Mouse (Mus musculus): ENCODE measurements around the gene Arhgef17. TPM values are rescaled to one million over a fixed set of nuclear protein-coding genes. Genes with fewer than 3 reads are reported as not detected.

Gene Arhgef17
- polyA plus RNA-seq, 1 experiment from 2014 or later: 6.2 TPM

GRCm38 (mm10) chr7:100869877-100870629 is 61.9 kb downstream of the Arhgef17 start:
- Histone ChIP-seq H3K36me3 (peaks cover 26% of the 10 kb centered on the region), H3K27me3 (replicated peaks) (no peaks in the 10 kb centered on the region), H3K9ac (no peak overlapping the region), H3K9me3 (no peaks in the 10 kb centered on the region), H3K4me1 (no peaks in the 10 kb centered on the region), H3K4me2 (no peak overlapping the region), H3K4me3 (replicated peaks) (no peak overlapping the region), H3K27ac (no peak overlapping the region)
- 77% methylated on average over 8 of the region's 8 CpGs for WGBS
- ATAC-seq (ENCODE audit: insufficient read depth, low FRiP score, low read depth): no peak

DNA sequence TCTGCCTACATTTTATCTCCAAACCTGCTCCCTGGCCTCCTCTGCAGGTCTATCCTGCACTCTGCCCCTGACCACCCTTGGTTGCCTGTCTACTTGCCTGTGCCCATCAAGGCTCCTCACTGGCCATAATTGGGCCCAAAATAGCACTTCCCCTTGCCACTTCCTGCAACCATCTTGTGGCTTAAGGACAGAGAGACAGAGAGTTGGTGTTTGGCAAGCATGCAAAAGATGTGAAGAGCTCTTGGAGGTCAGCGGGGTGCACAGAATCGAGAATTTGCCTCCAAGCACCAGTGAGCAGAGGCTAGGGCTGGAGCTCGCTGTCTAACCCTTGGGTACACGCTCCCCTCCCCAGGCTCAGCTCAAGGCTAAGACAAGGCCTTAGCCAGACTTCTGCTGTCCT is 63.4 kb downstream of the Arhgef17 start:
- H3K36me3 ChIP-seq: peaks cover 19% of the 10 kb centered on the region
- H3K9me3 ChIP-seq: no peaks in the 10 kb centered on the region
- no peak overlapping the region for H3K4me3 ChIP-seq (replicated peaks)
- H3K27ac ChIP-seq: no peak overlapping the region
- H3K4me1 ChIP-seq: no peaks in the 10 kb centered on the region
- no peak overlapping the region for H3K4me2 ChIP-seq
- ATAC-seq (ENCODE audit: insufficient read depth, low FRiP score, low read depth): no peak
- no peak overlapping the region for H3K9ac ChIP-seq
- no peaks in the 10 kb centered on the region for H3K27me3 ChIP-seq (replicated peaks)
- WGBS: 65% methylated on average over 4 of the region's 4 CpGs

DNA sequence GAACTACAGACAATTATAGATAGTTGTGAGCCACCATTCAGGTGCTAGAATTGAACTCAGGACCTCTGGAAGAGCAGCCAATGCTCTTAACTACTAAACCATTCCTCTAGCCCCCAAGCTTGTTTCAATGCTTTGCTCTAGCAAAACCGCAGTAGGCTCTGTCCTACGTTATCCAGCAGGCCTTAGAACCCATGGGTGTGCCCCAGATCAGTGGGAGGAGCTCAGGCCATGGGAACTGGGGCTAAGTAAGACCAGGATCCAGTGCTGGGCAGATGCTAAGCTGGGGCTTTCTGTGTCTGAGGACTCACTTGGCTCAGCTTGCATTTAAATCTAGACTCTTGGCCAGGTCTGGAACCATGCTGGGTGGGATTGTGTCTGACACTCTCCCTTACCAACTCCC is 64.3 kb downstream of the Arhgef17 start:
- Histone ChIP-seq H3K4me2 (no peak overlapping the region), H3K27ac (no peak overlapping the region), H3K4me3 (replicated peaks) (no peak overlapping the region), H3K9me3 (no peaks in the 10 kb centered on the region), H3K36me3 (peaks cover 10% of the 10 kb centered on the region), H3K9ac (no peak overlapping the region), H3K27me3 (replicated peaks) (no peaks in the 10 kb centered on the region), H3K4me1 (no peaks in the 10 kb centered on the region)
- WGBS: 34% methylated on average over 2 of the region's 2 CpGs
- no peak for ATAC-seq (ENCODE audit: insufficient read depth, low FRiP score, low read depth)

DNA sequence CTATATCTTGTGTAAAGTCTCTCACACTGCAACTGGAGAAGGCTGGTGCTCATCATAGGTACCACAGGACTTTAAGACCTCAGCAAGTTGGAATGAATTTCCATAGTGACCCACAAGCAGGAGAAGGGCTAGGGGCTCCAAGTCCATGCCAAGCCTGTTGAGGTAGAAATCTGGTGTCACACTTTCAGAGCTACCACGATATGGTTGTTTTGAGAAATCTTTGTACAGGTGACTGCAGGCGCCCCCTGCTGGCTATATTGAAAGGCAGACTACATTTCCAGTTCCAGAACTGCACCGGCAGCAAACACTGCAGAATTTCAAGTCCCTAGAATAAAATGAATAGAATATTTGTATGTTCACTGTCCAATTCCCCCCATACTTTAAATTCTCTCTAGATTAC is 65.2 kb downstream of the Arhgef17 start:
- WGBS: 9% methylated on average over 3 of the region's 3 CpGs
- no peak overlapping the region for H3K27ac ChIP-seq
- H3K9ac ChIP-seq: no peak overlapping the region
- H3K9me3 ChIP-seq: no peaks in the 10 kb centered on the region
- H3K4me2 ChIP-seq: no peak overlapping the region
- no peaks in the 10 kb centered on the region for H3K4me1 ChIP-seq
- no peak overlapping the region for H3K4me3 ChIP-seq (replicated peaks)
- H3K27me3 ChIP-seq (replicated peaks): no peaks in the 10 kb centered on the region
- ATAC-seq (ENCODE audit: insufficient read depth, low FRiP score, low read depth): no peak
- peaks cover 2% of the 10 kb centered on the region; the same call in 1 of the 2 replicates for H3K36me3 ChIP-seq

DNA sequence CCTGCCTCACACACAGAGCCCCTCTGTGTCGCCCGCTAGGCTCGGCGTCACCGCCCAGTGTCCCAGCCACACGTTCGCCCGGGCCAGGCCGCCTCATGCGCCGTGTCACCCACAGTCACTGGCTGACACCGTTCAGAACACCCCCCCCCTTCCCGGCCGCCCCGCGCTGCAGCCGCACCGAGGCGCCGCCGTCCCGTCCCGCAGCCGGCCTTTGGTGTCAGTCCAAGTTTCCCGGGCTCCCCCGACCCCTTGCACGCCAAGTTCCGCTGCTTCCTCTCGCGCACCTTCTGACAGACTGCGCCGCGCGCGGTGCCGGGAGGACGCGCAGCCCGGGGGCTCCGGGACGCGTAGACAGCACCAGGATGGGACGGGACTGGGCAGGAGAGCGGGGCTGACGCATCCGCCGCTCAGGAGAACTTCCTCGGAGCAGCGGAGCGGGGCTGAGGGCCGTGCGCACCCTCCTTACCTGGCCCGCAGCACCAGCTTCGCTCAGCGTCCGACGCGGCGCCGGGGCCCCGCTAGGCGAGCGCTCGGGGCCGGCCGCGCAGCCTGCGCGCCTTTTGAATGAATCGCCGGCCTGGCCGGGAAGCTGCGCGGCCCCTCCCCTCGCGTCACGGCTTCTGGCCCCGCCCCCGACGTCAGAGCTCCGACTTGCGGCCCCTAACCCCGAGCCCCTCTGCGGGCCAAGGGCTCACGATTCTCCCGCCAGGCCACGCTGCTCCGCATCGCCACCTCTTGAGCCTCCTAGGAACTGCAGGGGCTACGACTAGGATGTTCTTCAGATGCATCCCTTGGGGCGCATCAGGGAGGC is 68.9 kb downstream of the Arhgef17 start, which contains the start of gene Relt:
Gene Relt, minus strand, starts transcription at position 619 of the 811 bp plus-strand sequence.
- Histone ChIP-seq H3K9me3 (no peaks in the 10 kb centered on the region), H3K4me1 (0 out of 2 replicates have a peak, but pooled peaks cover 6% of the 10 kb centered on the region), H3K9ac (peak within 1 kb of the TSS; percentile 74), H3K4me3 (replicated peaks) (peak within 1 kb of the TSS; percentile 77), H3K4me2 (peak within 1 kb of the TSS; percentile 99), H3K27me3 (replicated peaks) (no peaks in the 10 kb centered on the region), H3K27ac (peak within 1 kb of the TSS; percentile 77), H3K36me3 (no peaks in the 10 kb centered on the region)
- peak; percentile 88 for ATAC-seq (ENCODE audit: insufficient read depth, low FRiP score, low read depth)
- WGBS: under 1% methylated on average over 89 of the region's 91 CpGs

DNA sequence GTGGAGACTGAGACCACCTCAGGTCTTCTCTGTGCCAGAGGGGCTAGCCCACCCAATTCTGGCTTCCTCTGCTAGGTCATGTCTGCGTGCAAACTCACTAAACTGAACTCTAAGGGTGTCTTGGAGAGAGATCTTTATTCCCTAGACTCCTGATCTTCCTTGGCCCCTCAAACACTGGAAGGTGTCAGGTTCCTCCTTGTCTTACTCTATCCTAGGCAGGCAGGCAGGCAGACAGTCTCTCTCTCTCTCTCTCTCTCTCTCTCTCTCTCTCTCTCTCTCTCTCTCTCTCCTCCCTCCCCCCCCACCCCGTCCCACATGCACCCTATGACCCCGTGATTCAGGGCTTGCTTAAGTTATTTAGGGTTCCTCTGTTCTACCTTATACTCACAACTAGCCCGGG is 69.6 kb downstream of the Arhgef17 start:
- peak overlapping the region; percentile 77; the same call in 1 of the 2 replicates for H3K27ac ChIP-seq
- 9% methylated on average over 4 of the region's 4 CpGs for WGBS
- no peaks in the 10 kb centered on the region for H3K27me3 ChIP-seq (replicated peaks)
- H3K36me3 ChIP-seq: no peaks in the 10 kb centered on the region
- H3K4me1 ChIP-seq: 0 out of 2 replicates have a peak, but pooled peaks cover 6% of the 10 kb centered on the region
- ATAC-seq (ENCODE audit: insufficient read depth, low FRiP score, low read depth): no peak
- H3K4me2 ChIP-seq: peak overlapping the region; percentile 99
- H3K4me3 ChIP-seq (replicated peaks): peak overlapping the region; percentile 77
- H3K9me3 ChIP-seq: no peaks in the 10 kb centered on the region
- H3K9ac ChIP-seq: 0 out of 2 replicates have a peak overlapping the region, but pooled peaks have one; percentile 74

GRCm38 (mm10) chr7:100861209-100861608 is 70.7 kb downstream of the Arhgef17 start:
- no peaks in the 10 kb centered on the region for H3K36me3 ChIP-seq
- no peaks in the 10 kb centered on the region for H3K27me3 ChIP-seq (replicated peaks)
- no peak overlapping the region for H3K4me3 ChIP-seq (replicated peaks)
- H3K4me2 ChIP-seq: no peak overlapping the region
- no peak overlapping the region for H3K27ac ChIP-seq
- no peak overlapping the region for H3K9ac ChIP-seq
- no peaks in the 10 kb centered on the region for H3K9me3 ChIP-seq
- no peak for ATAC-seq (ENCODE audit: insufficient read depth, low FRiP score, low read depth)
- 82% methylated on average over 5 of the region's 5 CpGs for WGBS
- 0 out of 2 replicates have a peak, but pooled peaks cover 6% of the 10 kb centered on the region for H3K4me1 ChIP-seq

DNA sequence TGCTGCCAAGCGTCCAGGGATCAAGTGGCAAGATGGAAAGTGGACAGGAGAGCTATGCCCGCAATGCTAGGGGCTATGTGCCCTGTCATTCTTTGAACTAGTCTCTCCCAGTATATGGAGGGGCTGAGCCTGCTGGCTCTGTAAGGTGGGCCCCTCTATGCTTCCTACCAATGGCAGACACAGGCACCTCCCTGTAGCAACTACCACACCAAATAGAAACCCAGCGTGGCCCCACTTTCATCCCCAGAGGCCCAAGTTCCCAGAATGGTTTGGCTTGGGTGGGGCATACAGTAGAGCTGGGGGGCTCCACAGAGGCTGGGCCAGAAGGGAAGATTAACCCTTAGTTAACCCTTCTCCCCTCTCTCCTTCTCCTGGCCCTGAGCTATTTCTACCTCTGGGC is 71.5 kb downstream of the Arhgef17 start:
- Histone ChIP-seq H3K9me3 (no peaks in the 10 kb centered on the region), H3K4me2 (no peak overlapping the region), H3K9ac (no peak overlapping the region), H3K4me3 (replicated peaks) (no peak overlapping the region), H3K27me3 (replicated peaks) (no peaks in the 10 kb centered on the region), H3K27ac (no peak overlapping the region), H3K4me1 (peaks cover 13% of the 10 kb centered on the region; the same call in 1 of the 2 replicates), H3K36me3 (no peaks in the 10 kb centered on the region)
- 78% methylated on average over 3 of the region's 3 CpGs for WGBS
- no peak for ATAC-seq (ENCODE audit: insufficient read depth, low FRiP score, low read depth)

DNA sequence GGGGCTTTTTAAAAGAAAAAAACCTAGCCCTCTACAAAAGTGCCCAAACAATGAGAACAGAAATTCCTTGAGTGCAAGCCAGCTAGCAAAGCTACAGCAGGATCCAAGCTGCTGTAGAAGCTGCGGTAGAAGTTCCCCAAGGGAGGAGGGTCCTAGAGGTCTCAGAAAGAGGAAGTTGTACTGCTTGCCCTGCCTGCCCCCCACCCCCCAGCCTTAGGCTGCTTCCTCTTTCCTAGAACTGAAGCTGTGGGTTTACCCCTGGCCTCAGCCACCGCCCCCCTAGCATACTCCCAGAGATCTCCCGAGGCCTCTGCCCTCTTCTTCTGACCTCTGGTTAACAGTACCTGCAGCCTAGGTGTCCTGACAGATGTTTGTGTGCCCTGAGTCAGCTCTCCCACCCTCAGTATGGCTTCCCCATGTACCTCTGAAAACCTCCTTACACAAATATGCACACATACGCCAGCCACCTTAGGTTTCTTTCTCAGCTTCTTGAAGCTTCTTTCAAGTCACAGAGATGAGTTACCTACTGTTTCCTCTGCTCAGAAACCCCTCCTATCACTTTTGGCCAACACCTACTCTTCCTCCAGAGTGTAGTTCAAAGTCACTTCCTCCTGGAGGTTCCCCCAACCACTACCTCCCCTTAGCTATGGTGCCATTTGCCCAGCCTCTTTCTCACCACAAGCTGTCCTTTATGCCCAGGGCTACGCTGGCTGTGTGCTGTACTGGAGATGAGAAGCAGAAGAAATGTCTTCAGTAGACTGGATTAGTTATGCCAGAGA is 75.9 kb downstream of the Arhgef17 start:
- Histone ChIP-seq H3K36me3 (no peaks in the 10 kb centered on the region), H3K9me3 (no peaks in the 10 kb centered on the region), H3K4me2 (no peak overlapping the region; the same call in 1 of the 2 replicates), H3K4me1 (peaks cover 25% of the 10 kb centered on the region; the same call in 1 of the 2 replicates), H3K27me3 (replicated peaks) (no peaks in the 10 kb centered on the region), H3K4me3 (replicated peaks) (no peak overlapping the region), H3K27ac (peak overlapping the region; percentile 49), H3K9ac (no peak overlapping the region)
- ATAC-seq (ENCODE audit: insufficient read depth, low FRiP score, low read depth): no peak
- WGBS: 50% methylated on average over 5 of the region's 5 CpGs

GRCm38 (mm10) chr7:100855300-100855699 is 76.6 kb downstream of the Arhgef17 start:
- no peaks in the 10 kb centered on the region for H3K9me3 ChIP-seq
- H3K4me3 ChIP-seq (replicated peaks): no peak overlapping the region
- no peaks in the 10 kb centered on the region for H3K27me3 ChIP-seq (replicated peaks)
- peaks cover 22% of the 10 kb centered on the region; the same call in 1 of the 2 replicates for H3K4me1 ChIP-seq
- 50% methylated on average over 4 of the region's 4 CpGs for WGBS
- no peak overlapping the region; the same call in 1 of the 2 replicates for H3K4me2 ChIP-seq
- H3K27ac ChIP-seq: peak overlapping the region; percentile 49
- H3K9ac ChIP-seq: no peak overlapping the region
- H3K36me3 ChIP-seq: no peaks in the 10 kb centered on the region
- no peak for ATAC-seq (ENCODE audit: insufficient read depth, low FRiP score, low read depth)

GRCm38 (mm10) chr7:100854861-100855260 is 77.0 kb downstream of the Arhgef17 start:
- Histone ChIP-seq H3K4me2 (no peak overlapping the region), H3K27ac (no peak overlapping the region), H3K9me3 (no peaks in the 10 kb centered on the region), H3K27me3 (replicated peaks) (no peaks in the 10 kb centered on the region), H3K36me3 (no peaks in the 10 kb centered on the region), H3K4me3 (replicated peaks) (no peak overlapping the region), H3K9ac (no peak overlapping the region), H3K4me1 (peaks cover 21% of the 10 kb centered on the region; the same call in 1 of the 2 replicates)
- 83% methylated on average over 5 of the region's 5 CpGs for WGBS
- no peak for ATAC-seq (ENCODE audit: insufficient read depth, low FRiP score, low read depth)
